Mouse (Mus musculus) frontal cortex, adult (tissue): ENCODE data around the gene Sectm1a.
A peak's percentile ranks its signal among the peaks of the same experiment; 100 is the strongest.
"Not testable (repeated sequence)": the region's sequence is repeated elsewhere in the genome, so short reads cannot be mapped to it uniquely, and the experiment has no call there.

Experiments
- ATAC-seq: cut with Nextera tagmentation; 2 replicates; pipeline ENCODE4 v1.9.2; 2017; ENCODE audit warnings: mild to moderate bottlenecking, moderate library complexity, mixed read lengths; ENCODE audit not compliant: low TSS enrichment

Sectm1a gene

GRCm38 (mm10) chr11:121089756-121090546 lies 8.9 kb upstream of the Sectm1a start:
- no peak for ATAC-seq

- ATAC-seq = no peak
These were observed 8.0 kb upstream of the Sectm1a start for GRCm38 (mm10) chr11:121088997-121089396.

- ATAC-seq = no peak
These were observed 5.3 kb upstream of the Sectm1a start for GRCm38 (mm10) chr11:121086296-121086695.

- ATAC-seq = no peak
These were observed 4.2 kb upstream of the Sectm1a start for GRCm38 (mm10) chr11:121085181-121085580.

GRCm38 (mm10) chr11:121082857-121083500 lies 2.0 kb upstream of the Sectm1a start:
- no peak for ATAC-seq

- ATAC-seq = no peak
These were observed 1.2 kb upstream of the Sectm1a start for GRCm38 (mm10) chr11:121082250-121082649.

- ATAC-seq = no peak
These were observed 690 bp downstream of the Sectm1a start for GRCm38 (mm10) chr11:121080330-121080729.

GRCm38 (mm10) chr11:121075655-121076054 lies 5.4 kb downstream of the Sectm1a start:
- no peak for ATAC-seq

GRCm38 (mm10) chr11:121069662-121070061 lies 11.4 kb downstream of the Sectm1a start:
- not testable (repeated sequence) for ATAC-seq

GRCm38 (mm10) chr11:121067895-121068294 lies 13.1 kb downstream of the Sectm1a start:
- no peak for ATAC-seq

- ATAC-seq = no peak
These were observed 16.8 kb downstream of the Sectm1a start for GRCm38 (mm10) chr11:121064197-121064596.

- ATAC-seq = no peak
These were observed 17.6 kb downstream of the Sectm1a start, which contains the start of gene Sectm1b for GRCm38 (mm10) chr11:121063379-121063778. Gene Sectm1b, minus strand, starts transcription at chr11:121063569.

- ATAC-seq = no peak
These were observed 19.4 kb downstream of the Sectm1a start for GRCm38 (mm10) chr11:121061615-121062014.

GRCm38 (mm10) chr11:121060401-121061067 lies 20.5 kb downstream of the Sectm1a start:
- ATAC-seq = not testable (repeated sequence)

- ATAC-seq = no peak
These were observed 21.5 kb downstream of the Sectm1a start for GRCm38 (mm10) chr11:121059471-121059870.

GRCm38 (mm10) chr11:121058956-121059355 lies 22.1 kb downstream of the Sectm1a start:
- ATAC-seq = no peak

- ATAC-seq = no peak
These were observed 22.9 kb downstream of the Sectm1a start for GRCm38 (mm10) chr11:121058122-121058521.

GRCm38 (mm10) chr11:121056536-121057236 lies 24.3 kb downstream of the Sectm1a start:
- no peak for ATAC-seq

- peak; percentile 50; the same call in 1 of the 2 replicates for ATAC-seq
These were observed 27.5 kb downstream of the Sectm1a start for GRCm38 (mm10) chr11:121053536-121053935.

- ATAC-seq = no peak
These were observed 28.6 kb downstream of the Sectm1a start for GRCm38 (mm10) chr11:121052387-121052786.

GRCm38 (mm10) chr11:121051793-121052192 lies 29.2 kb downstream of the Sectm1a start:
- ATAC-seq = no peak

GRCm38 (mm10) chr11:121049840-121050239 lies 31.2 kb downstream of the Sectm1a start:
- ATAC-seq = no peak
